Mouse (Mus musculus) gastrocnemius, postnatal 14 days (tissue): ENCODE measurements around the gene Vmn2r11. TPM values are rescaled to one million over a fixed set of nuclear protein-coding genes. Genes with fewer than 3 reads are reported as not detected.
"Not testable (repeated sequence)": the region's sequence is repeated elsewhere in the genome, so short reads cannot be mapped to it uniquely, and the experiment has no call there.

Experiments used
- DNase-seq: peaks from one replicate; pipeline ENCODE4 v3.0.0; 2021; ENCODE audit warnings: mixed read lengths
- intact Hi-C: fragments of 180-260 bp; cut with DNase I; formaldehyde crosslinking; loops from one replicate; pipeline ENCODE4 v1.15.1; 2025; ENCODE audit warnings: low total_unique reads
- long read RNA-seq, 2 experiments: library from polyadenylated mRNA; stranded (forward); transcript quantifications; one replicate each; pipeline ENCODE4 v2.0.0; 2021
- total RNA-seq, 2 experiments: library from RNA; stranded (reverse); gene quantifications; 2 replicates each; pipeline ENCODE4 v1.2.3; 2021

Gene Vmn2r11
- total RNA-seq: not detected
- long read RNA-seq, experiment 1: 0 reads
- long read RNA-seq, experiment 2: 0 reads

GRCm38 (mm10) chr5:109059469-109059868 lies at the start of gene Vmn2r11:
Vmn2r11 (minus strand) TSS chr5:109059569.
- DNase-seq, intact Hi-C loops: not testable (repeated sequence)

DNA sequence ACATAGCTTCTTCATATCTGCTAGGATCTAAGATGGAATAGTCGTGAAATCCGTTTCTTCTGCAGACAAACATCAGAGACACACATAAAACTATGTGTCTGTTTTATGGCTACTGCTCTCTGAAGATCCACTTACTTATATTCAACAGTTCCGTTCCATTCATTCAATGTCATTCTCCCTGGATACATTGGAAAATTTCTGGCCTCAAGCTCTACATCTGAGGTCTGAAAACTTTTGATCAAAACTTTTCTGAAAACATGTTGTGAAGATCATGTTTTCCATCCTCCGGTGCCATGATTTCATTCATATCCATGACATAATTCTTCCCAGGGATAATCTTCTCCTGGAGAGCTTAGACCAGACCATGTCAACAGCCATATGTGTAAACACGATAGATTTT lies 38.5 kb upstream of the Vmn2r11 start, which contains the start of gene Vmn2r12:
Vmn2r12 (minus strand) TSS at position 101 of the 400 bp plus-strand sequence.
- intact Hi-C loops: loop anchor here (10.0 kb wide), 1 partner anchor 243 kb away; the partner anchor contains the start of gene Vmn2r9
- DNase-seq: not testable (repeated sequence)

DNA sequence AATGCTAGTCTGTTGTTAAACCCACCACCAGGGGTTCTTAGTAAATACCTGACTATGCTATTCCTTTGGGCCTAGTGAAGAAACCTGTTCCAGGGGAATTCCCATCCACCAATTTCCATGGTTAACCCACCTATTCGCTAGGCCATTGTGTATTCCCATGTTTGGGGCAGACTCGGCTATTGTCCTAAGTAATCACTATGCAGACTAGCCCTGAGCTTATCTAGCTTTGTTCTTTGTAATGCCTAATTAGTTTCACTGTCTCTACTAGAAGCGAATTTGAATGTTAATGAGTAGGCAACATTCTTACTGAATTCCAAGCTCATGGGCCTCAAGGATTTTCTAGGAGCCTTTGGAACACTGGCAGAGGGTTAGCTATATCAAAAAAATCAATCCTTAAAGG lies 37.1 kb upstream of the Vmn2r11 start:
- not testable (repeated sequence) for DNase-seq
- intact Hi-C loops: loop anchor here (10.0 kb wide), 1 partner anchor 242 kb away; the partner anchor contains the start of gene Vmn2r9

DNA sequence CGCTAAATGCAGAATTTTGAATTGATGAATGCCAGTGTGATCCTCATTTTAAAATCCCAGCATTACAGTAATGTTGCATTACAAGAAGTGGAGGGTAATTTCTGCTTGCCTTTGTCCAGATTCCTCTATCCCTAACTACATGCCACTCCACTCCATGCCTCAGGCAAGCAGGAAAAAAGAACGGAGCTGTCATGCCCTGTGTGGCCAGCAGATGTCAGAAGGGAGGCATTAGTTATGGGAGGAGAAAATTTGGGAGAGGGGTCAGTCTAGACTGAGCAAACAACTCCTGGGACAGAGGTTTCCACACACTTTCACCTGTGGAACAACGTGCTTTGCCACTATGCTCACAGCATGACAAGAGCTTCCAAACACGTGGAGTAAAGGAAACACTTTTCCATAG lies 12.6 kb upstream of the Vmn2r11 start:
- intact Hi-C loops, DNase-seq: not testable (repeated sequence)

GRCm38 (mm10) chr5:109055286-109055685 lies 4.1 kb downstream of the Vmn2r11 start:
- intact Hi-C loops: no loop called here
- no peak for DNase-seq

- intact Hi-C loops: no loop called here
- no peak for DNase-seq
Measured at GRCm38 (mm10) chr5:109032591-109032990, 26.8 kb downstream of the Vmn2r11 start.

DNA sequence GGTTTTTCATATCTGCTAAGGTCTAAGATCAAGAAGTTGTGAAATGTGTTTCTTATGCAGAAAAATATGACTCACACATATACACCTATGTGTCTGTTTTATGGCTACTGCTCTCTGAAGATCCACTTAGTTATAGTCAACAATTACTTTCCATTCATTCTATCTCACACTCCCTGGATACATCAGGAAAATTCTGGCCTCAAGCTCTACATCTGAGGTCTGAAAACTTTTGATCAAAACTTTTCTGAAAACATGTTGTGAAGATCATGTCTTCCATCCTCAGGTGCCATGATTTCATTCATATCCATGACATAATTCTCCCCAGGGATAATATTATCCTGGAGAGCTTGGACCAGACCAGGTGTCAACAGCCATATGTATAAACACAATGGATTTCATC lies 52.9 kb downstream of the Vmn2r11 start, which contains the start of gene Vmn2r10:
Vmn2r10 (minus strand) TSS at position 101 of the 400 bp plus-strand sequence.
- DNase-seq, intact Hi-C loops: not testable (repeated sequence)

Other genes starting within 250 kb of the Vmn2r11 start
- not detected for gene Vmn2r9, start 207.0 kb downstream of the Vmn2r11 start, total RNA-seq
- gene Vmn2r10, start 53.0 kb downstream of the Vmn2r11 start, total RNA-seq: not detected
- not detected for gene Vmn2r12, start 38.4 kb upstream of the Vmn2r11 start, total RNA-seq
- gene Vmn2r13, start 132.6 kb upstream of the Vmn2r11 start, total RNA-seq: not detected
- not detected for gene Vmn2r14, start 165.1 kb upstream of the Vmn2r11 start, total RNA-seq
- gene Vmn2r15, start 238.1 kb upstream of the Vmn2r11 start, total RNA-seq: not detected